Mouse (Mus musculus): ENCODE data around the gene Gp5.
"Not testable (repeated sequence)": the region's sequence is repeated elsewhere in the genome, so short reads cannot be mapped to it uniquely, and the experiment has no call there.

Gene Gp5

DNA sequence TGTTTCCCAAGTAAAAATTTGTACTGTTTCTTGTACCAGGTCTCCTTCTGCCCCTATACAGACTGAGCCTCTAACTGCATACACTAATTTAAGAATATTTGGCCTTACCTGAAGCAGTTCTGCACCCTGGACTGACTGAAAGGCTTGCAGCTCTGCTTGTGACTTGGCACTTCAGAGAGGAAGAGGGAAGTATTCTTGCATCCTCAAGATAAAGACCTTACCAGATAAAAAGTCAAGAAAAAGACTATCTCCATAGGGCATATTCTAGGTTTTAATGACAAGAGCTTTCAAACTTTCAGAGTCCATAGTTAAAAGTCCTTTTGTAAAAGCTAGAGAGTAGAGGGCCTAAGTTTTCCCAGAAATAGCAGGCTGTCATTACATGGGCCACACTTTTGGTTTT is at the start of gene Gp5:
Gene Gp5 (minus strand): TSS at position 133 of the 400 bp plus-strand sequence.
- no peak for DNase-seq

DNA sequence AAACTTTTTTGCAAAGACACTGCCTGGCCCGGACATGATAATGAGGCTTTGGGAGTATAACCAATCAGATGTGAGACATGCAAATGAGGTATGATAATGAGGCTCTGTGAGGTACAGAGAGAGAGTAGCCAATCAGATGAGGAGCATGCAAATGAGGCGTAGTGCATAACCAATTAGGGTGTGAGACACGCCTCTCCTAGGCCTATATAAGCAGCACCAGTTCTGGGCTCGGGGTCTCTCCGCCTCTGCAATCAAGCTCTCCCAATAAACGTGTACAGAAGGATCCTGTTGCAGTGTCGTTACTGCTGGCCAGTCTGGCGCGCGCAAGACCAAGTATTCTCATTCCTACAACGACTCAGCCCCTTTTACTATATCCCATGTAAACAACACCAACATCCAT is 42.9 kb upstream of the Gp5 start:
- DNase-seq = not testable (repeated sequence)

DNA sequence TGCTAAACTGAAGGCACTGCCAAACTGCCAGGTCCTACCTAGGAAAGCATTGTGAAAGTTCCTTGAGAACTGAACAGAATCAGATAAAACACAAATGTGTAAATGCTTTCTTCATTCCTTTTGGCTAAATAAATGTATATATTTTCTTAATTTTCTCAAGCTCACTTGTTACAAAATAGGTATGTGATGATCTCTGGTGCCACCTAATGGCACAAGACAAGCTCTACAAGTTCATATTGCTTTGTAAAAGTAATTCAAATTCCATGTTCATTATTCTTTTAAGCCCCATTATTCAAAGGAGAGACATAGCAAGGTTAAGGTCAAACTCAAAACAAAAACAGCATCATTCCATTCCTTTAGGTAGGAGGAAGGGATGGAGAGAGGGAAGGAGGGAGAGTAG is 3.7 kb upstream of the Gp5 start:
- DNase-seq = peak; percentile 10

DNA sequence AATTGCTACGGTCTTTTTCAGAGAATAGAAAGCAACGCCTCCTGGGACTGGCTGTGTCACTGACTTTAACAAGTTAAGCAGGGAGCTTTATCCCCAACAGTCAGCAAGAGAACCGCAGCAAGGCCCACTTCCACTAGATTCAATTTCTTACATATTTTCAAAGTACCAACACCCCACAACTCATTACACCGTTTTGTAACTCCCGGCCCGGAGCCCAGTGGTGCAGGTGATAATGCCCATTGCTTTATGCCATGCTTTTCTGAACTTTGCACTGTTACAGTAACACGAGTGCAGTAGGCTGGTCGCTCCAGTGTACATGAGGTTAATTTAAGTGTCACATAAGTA is 436 bp downstream of the Gp5 start:
- DNase-seq = no peak

DNA sequence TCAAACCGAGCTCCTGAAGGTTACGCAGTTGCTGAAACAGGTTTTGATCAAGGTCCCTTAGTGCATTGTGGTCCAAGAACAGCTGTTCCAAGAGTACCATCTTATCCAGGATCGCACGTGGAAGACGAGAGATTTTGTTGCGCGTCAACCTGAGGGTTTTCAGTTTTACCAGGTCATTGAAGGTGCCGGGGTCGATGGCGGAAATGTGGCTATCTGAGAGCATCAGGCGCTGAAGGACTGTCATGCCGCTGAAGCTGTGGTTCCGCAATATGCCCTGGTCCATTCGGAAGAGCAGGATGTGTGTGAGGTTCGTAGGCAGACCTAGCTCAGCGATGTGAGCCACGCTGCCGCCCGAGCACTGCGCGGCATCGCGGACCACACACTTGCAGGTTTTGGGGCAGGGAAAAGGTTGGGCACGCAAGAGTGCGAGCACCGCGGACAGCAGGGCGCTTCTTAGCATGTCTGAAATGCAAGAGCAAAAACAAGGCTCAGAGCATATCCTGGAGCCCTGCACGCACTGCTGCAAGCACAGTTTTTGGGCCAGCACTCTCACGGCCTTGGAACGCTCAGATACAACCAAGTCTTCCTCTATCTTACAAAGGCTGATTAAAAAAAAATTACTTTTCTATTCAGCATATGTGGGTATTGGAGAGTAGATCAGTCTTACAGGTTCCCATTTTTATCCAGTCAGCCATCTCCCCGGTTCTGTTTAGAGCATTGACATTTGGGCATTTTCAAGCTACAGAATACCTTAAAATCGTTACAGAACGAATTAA is 996 bp downstream of the Gp5 start:
- peak; percentile 3 for DNase-seq

DNA sequence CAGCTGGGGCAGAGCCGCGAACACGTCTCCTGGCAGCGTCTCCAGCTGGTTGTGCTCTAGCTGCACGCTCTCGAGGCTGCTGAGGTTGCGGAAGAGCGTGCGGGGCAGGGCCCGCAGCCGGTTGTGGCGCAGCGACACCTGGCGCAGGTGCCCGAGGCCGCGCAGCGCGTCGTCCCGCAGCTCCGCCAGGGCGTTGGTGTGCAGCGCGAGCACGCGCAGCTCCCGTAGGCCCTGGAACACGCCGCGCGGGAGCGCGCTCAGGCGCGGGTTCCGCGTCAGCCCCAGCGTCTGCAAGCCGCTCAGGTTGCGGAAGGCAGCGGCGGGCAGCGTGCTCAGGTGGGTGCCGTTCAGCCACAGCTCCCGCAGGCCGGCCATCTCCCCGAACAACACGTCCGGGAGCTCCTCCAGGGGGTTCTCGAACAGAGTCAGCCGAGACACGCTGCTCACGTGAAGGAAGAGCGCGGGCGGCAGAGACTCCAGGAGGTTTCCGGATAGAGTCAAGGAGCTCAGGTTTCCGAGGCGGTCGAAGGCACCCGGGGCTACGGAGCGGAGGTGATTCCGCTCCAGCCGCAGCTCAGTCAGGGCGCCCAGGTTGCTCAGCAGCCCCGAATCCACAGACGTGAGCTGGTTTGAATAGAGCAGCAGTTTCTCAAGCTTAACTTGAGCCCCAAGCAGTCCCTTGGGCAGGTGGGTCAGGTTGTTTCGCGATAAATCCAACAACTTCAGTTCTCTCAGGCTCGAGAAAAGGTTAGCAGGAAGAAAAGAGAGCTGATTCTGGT is 1.8 kb downstream of the Gp5 start:
- DNase-seq = peak; percentile 38

DNA sequence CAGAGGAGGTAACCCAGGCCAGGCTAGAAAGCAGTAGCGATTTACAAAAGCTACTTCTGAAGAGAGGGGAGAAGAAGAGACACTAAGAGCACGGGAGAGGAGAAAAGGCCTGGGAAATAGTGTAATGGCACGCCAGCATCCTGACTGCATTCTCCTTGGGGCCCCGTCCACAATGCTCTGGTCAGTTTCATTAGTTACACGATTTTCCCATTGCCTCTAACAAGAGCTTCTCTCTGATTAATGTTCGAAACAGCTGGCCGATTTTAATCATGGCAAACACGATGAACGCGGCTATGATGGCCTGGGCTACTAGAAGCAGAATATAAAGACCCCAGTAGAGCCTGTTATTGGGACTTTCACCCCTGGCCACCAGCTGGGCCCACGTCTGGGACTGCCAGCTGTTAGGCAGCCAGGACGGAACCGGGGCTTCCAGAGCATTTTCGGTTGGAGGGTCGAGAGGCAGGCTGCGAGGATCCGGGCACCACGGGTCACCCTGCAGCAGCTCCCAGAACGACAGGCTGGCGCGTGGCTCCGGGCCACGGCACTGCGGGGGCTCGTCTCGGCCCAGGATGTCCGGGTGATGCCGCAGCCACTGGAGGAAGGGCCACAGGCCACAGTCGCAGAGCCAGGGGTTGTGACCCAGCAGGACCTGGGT is 2.5 kb downstream of the Gp5 start:
- DNase-seq = peak; percentile 17

DNA sequence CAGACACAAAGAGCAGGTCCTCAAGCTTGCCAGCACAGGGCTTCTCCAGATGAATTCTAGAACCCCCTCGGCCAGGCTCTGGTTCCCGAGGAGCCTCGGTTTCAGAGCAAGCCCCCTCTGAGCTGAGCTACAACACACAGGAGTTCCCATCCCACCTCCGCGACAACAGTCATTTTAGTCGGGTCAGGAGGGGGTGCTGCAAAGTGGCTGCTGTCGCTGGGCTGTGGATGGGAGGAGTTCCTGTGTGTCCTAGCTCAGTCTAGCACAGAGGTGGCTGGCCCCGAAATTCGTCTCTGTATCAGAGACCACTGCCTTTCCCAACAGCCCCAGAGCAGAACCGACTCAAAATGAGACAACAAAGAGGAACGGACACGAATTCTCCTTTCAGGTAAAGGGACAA is 3.3 kb downstream of the Gp5 start:
- DNase-seq = no peak

DNA sequence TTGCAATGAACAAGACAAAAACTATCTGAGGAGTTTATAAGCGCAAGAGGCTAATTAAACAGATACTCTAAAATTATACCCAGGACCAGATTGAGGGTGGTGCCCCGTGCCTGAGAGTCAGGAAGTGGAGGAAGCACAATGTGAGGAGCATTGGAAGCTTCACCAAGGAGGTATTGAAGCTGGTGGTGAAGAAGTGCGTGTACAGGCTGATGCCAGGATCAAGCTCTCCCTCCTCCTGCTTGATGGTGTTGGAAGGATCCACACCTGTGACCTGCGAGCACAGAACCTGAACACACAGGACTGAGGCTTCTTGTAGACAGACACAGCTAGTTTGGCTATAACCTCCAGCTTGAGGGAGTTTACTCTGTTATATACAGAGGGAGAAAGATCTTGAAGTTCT is 4.5 kb downstream of the Gp5 start:
- DNase-seq = no peak

DNA sequence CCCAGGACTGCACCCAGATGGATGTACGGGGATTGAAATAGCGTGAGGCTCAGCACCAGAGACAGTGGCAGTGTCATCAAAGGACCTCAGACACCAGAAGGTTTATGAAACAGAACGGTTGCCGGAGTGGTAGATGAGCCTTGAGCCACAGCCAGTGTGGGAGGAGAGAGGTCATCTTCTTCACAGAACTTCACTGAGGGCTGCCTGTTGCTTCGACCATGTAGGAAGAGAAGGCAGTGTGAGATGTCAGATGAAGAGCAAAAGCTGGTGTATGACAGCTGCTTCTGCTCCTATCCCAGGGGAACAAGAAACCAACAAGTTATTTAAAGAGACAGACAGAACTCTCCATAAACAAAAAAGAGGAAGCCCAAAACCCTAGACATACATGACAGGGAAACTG is 6.3 kb downstream of the Gp5 start:
- DNase-seq = no peak

DNA sequence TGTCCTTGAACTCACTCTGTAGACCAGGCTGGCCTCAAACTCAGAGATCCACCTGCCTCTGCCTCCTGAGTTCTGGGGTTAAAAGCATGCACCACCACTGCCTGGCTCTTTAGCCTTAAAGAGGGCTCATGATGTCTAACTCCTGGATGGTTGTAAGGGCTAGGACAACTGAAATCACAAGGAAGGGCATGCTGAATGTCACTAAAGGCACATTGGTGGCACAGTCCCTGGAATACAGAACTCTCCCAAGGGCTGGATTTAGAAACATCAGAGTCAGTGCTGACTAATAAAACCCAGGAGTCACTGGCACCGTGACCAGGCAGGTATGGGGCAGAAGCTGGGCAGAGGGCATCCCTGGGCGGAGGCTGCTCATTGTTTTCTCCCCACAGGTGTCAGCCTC is 7.2 kb downstream of the Gp5 start:
- no peak for DNase-seq

DNA sequence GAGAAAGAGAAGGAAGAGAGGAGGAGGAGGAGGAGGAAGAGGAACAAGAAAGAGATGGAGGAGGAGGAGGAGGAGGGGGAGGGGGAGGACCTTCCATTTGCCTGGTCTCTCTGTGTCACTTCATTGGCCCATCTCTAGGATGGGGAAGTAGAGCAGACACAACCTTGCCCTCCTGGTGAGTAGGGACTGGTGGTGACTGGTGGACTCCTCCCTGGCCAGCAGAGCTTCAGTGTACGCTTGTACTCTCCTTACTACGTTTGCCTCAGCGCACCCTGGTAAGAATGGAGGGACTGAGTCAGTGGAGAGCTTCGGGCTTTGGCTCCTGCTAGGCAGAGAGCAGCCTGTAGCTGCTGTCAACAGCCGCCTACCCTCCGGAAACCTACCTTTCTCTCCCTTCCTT is 7.9 kb downstream of the Gp5 start:
- no peak for DNase-seq

DNA sequence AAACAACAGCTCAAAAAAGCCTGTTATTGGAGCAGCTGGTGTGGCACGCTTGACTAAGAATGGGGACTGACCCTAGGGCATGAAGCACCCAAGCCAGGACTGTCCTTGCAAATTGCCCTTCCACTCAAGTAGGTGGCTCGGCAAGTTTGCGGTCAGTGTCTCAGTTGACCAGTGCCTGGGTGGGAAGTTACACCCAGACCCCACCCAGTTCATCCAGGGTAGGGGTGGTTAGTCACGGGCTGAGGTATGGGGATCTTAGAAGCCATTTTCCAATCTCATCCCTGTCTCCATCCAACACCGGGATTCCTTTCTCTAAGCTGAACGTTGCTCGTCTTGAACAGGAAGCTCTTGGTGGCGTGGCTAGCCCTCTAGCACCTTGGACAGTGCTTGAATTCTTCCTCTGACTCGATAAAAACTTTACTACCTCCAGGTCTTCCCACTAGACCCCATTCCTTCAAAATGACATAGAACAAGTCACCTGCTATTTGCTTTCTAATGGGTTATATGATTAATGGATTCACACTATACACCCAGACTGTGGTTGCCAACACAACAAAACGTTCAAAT is 10.8 kb downstream of the Gp5 start:
- DNase-seq = no peak

DNA sequence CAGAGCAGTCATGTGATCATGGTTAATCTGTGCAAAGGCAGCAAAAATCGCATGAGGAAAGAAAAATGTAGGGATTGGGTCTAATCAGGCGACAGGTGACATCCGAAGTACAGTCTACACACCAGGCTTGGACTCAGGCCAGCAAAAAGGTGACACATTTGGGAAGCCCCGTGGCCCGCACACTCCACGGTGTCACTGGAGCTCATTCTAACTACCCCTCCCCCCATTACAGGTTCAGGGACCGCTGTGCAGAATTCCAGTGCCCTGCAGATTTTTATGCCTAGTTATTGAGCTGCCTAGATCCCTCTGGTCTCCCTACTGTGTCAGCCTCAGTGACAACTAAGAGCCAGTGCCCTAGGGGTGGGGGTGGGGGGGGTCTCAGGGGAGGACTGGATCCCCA is 13.1 kb downstream of the Gp5 start:
- no peak for DNase-seq

DNA sequence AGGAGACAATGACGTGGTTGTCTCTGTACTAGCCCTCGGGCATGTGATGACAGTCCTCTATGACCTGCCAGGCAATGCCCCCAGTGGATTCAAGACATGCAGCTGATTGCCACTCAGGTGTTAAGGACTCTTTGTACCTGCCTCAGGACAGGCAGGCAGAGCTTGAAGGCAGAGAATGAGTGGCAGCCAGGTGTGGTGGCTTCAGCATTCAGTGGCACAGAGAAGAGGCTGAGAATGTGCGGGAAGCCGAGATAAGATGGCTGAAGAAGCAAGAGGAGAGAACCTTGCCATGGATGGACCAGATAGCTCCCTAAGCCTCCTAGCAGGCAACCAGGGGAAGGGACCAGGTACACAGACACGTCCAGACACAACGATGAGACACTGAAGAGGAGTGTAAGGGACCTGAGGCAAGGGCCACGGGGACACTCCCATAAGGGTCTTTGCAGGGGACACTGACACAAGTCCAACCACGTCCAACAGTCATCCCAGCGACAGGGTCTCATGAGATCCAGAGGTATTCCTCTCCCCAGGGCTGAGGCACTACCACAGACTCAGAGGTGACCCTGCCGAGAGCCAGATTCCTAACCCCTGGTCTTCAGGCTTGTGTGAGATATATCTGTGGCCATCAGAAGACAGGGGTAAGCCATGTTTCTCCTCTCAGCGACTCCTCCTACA is 13.8 kb downstream of the Gp5 start:
- no peak for DNase-seq

DNA sequence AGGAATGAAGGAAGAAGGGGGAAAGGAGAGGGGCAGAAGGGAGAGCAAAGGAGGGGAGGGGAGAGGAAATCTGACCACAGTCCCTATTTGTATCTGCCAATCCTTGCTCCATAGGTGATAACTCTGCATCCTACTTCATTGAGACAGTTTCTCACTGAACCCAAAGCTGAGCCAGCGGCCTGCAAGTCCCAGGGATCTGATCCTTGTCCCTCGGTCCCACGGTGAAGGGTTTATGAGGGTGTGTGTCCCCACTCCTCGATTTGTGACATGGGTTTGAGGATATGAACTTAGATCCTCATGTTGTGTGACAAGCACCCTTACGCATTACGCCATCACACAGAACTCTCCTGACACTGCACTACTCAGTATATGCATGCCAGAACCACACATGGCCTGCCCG is 15.5 kb downstream of the Gp5 start:
- DNase-seq = no peak

DNA sequence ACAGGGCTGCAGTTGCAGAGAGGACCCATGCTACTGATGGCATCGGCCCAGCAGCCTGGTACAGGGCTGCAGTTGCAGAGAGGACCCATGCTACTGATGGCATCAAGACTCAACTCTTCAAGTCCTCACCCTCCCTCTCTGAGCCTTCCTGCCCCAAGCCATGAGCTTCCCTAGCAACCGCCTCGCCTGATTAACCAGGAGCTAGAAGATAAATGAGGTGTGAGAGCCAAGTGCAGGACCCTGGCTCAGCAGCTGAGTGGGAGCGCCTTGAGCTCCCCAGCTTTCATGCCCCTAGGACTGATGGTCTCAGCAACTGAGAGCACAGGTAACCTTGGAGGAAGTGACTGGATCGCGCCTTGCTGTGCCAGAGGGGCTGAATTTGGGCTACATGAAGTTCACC is 20.1 kb downstream of the Gp5 start:
- no peak for DNase-seq

DNA sequence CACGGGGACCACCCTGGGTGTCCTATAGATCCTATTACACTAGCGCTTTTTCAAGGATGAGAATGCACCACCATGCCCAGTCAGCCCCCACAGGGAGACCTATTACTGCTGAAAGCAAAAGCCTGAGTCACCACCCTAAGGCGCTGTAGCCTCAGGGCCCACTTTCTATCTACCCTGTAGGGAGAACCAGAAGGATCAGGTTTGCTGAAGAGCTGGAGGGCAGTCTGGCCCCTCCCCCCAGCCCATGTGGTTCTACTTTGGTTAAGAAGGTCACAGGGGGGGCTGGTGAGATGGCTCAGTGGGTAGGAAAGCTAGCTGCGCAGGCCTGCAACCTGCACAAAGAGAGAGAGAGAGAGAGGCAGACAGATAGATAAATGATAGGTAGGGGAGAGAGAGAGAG is 24.9 kb downstream of the Gp5 start:
- no peak for DNase-seq

DNA sequence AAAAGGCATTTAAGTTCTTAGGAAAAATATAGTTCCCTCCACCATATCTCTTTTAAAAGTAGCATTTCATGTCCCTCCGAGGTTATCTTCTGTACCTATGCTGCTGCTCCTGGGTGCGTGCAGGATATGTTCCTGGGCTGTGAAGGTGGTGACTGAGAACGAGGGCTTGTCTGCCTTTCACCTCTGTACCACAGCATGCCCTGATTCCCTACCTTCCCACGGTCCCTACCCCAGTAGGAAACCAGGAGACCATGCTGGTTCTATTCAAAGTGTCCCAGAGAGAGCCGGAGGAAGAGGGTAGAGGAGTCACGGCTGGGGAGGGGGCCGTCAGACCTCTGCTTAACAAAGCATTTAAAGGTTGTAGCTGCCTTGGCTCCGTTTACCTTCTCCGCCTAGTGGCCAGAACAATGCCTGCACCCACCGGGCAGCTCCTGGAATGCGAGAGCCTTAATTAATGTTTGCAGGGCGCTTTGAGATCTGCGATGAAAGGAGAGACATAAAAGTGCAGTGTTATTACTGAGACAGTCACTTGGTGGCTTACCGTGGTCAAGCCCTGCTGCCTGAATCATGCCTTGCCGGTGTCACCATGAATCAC is 26.7 kb downstream of the Gp5 start:
- DNase-seq = peak; percentile 45

DNA sequence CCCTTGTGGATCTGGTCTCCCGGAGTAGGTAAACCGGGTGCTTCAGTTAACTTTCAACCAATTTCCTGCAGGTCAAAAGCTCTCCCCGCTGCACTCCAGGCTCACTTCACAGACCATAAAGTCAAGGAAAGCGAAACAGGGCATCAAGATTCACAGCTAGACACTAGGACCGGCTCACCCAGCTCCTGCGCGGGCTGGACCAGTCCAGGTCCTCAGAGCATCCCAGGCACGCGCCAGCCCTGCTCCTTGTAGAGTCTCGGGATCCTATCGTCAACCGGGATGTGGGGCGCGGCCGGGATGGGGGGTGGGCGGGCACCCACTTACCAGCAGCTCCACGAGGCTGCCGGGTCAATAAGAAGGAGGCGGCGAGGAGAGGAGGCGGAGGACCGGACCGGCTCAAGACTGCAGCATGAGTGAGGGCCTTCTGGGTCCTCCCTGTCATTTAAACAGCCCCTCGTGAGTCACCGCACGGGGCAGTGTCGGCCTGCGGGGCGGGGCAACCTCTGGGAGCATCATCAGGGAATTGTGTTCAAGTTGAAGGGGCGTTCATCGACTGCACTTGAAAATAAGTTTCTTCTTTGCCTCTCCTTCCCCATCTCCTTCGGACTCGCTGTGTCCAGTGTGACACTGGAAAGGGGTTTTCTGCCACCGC is 27.6 kb downstream of the Gp5 start, which contains the start of gene Lrrc15:
Gene Lrrc15 (minus strand): TSS at position 413 of the 652 bp plus-strand sequence.
- no peak for DNase-seq

DNA sequence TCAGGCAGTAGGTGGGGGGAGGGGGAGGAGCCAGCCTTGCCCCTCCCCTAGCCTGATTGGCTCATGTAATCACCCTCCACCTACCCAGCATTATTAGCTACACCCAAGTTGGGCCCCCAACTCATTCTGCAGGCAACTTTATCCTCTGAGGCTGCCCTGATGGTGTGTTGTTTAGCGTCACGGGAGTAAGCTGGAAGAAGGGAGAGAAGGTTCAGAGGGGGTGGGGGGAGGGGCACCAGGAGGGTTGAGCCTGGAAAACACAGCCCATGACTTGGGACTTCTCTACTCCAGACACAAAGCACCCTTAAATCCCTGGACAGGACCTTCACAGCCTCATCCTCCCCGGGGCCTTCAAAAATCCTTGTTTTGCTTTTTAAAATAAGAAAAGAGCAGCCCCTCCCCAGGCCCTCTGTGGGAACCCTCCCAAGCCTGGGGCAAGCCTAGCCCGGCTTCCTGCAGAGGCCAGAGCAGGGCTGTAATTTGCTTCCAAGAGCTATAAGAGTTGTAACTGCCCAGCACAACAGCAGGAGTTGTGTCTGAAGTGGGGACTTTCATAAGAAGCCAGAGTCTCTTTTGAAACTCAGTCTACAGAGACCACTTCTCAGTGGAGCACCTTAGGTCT is 29.8 kb downstream of the Gp5 start:
- DNase-seq = no peak

DNA sequence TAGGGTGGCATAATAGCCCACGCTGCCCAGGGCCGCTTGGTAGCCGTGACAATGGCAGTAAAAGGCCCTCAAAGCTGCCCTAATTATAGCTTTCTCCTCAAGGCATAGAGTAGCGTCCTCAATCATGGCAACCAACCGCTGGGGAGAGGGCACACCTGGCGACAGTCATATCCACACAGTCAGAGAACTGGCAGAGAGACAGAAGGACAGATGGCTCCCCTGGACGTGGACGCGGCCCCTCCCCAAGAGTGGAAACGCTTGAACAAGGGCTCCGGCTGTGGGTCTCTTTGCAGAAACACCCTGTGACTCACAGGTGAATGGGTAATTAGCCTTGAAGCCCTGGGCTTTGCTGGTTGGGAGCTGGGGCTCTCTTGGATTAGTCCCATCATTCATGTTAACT is 32.2 kb downstream of the Gp5 start:
- DNase-seq = no peak

Data from kidney, postnatal 14 days (tissue).